Mouse (Mus musculus): ENCODE data around the gene Mgat5.

- TF ChIP-seq CTCF (IDR thresholded peaks at IDR 0.05; ENCODE audit: extremely low read depth, insufficient read length, insufficient replicate concordance, low read depth, low read length) (no peak), POLR2A (IDR thresholded peaks at IDR 0.05; ENCODE audit: low read depth, low read length) (no peak)
Measured at GRCm38 (mm10) chr1:127173448-127173847, 31.4 kb upstream of the Mgat5 start.

Measured in small intestine, adult 2 months (tissue).